Mouse (Mus musculus) midbrain, embryonic 11.5 days (tissue): Measurements from ENCODE around the gene Fxr2. TPM values are rescaled to one million over a fixed set of nuclear protein-coding genes. Genes with fewer than 3 reads are reported as not detected.
A peak's percentile ranks its signal among the peaks of the same experiment; 100 is the strongest.
"Not testable (repeated sequence)": the region's sequence is repeated elsewhere in the genome, so short reads cannot be mapped to it uniquely, and the experiment has no call there.

Experiments used
- ATAC-seq: fragments of 200-750 bp; cut with Nextera tagmentation; 2 replicates; pipeline ENCODE4 v1.8.0; 2017; ENCODE audit warnings: moderate TSS enrichment, moderate library complexity; ENCODE audit not compliant: low FRiP score
- DNase-seq: peaks from one replicate; pipeline ENCODE4 v3.0.0; 2015; ENCODE audit warnings: low spot score; ENCODE audit errors: missing footprints
- H3K27ac ChIP-seq: fragments of 300-500 bp; sonication (generic); 2 replicates; pipeline ENCODE4 v1.5.1; 2014; ENCODE audit warnings: low read depth, low read length
- H3K27me3 ChIP-seq: fragments of 300-500 bp; sonication (generic); 2 replicates; pipeline ENCODE4 v1.6.1; 2014; ENCODE audit warnings: mild to moderate bottlenecking, low read length, moderate library complexity, mixed read lengths; ENCODE audit not compliant: control insufficient read depth, insufficient read depth
- H3K36me3 ChIP-seq: fragments of 300-500 bp; sonication (generic); 2 replicates; pipeline ENCODE4 v1.6.1; 2014; ENCODE audit warnings: mild to moderate bottlenecking, low read length, moderate library complexity, mixed read lengths; ENCODE audit not compliant: control insufficient read depth, insufficient read depth
- H3K4me1 ChIP-seq: fragments of 300-500 bp; sonication (generic); 2 replicates; pipeline ENCODE4 v1.6.1; 2014; ENCODE audit warnings: low read length; ENCODE audit not compliant: control insufficient read depth, insufficient read depth
- H3K4me2 ChIP-seq: fragments of 300-500 bp; sonication (generic); 2 replicates; pipeline ENCODE4 v1.6.1; 2014; ENCODE audit warnings: mild to moderate bottlenecking, moderate library complexity
- H3K4me3 ChIP-seq: fragments of 300-500 bp; sonication (generic); 2 replicates; pipeline ENCODE4 v1.5.1; 2014; ENCODE audit warnings: low read depth, low read length
- H3K9ac ChIP-seq: fragments of 300-500 bp; sonication (generic); 2 replicates; pipeline ENCODE4 v1.6.1; 2014; ENCODE audit warnings: low read length
- H3K9me3 ChIP-seq: fragments of 300-500 bp; sonication (generic); 2 replicates; pipeline ENCODE4 v1.6.1; 2016; ENCODE audit warnings: low read length; ENCODE audit not compliant: control insufficient read depth
- WGBS: fragments of 180-500 bp; shearing (Covaris S2); extraction: QIAGEN DNeasy Blood & Tissue Kit; methylation state at CpG from one replicate; pipeline ENCODE4 v1.1.7; 2014; 5-methylcytosine and 5-hydroxymethylcytosine counted together
- polyA plus RNA-seq: library from polyadenylated mRNA; unstranded; fragments of >200 nt; fragmentation: Nextera tagmentation; extraction: Ambion mirVana; gene quantifications from 2 replicates; pipeline ENCODE4 v1.2.1, GENCODE M21; 2014

The Fxr2 gene
- polyA plus RNA-seq, 1 experiment from 2014 or later: 29.0 TPM

GRCm38 (mm10) chr11:69692196-69692811, 59.5 kb downstream of the Fxr2 start:
- ATAC-seq (no peak), DNase-seq (no peak)
- Histone ChIP-seq H3K27me3 (no peaks in the 10 kb centered on the region), H3K4me3 (no peak overlapping the region), H3K36me3 (no peaks in the 10 kb centered on the region), H3K4me1 (peaks cover 5% of the 10 kb centered on the region; the same call in 1 of the 2 replicates), H3K9ac (no peak overlapping the region), H3K9me3 (no peaks in the 10 kb centered on the region), H3K4me2 (no peak overlapping the region), H3K27ac (no peak overlapping the region)
- WGBS: 85% methylated on average over 9 of the region's 9 CpGs

GRCm38 (mm10) chr11:69692863-69693262, 60.1 kb downstream of the Fxr2 start:
- Histone ChIP-seq H3K4me1 (peaks cover 5% of the 10 kb centered on the region; the same call in 1 of the 2 replicates), H3K27ac (no peak overlapping the region), H3K27me3 (no peaks in the 10 kb centered on the region), H3K36me3 (no peaks in the 10 kb centered on the region), H3K4me2 (no peak overlapping the region), H3K4me3 (no peak overlapping the region), H3K9me3 (no peaks in the 10 kb centered on the region), H3K9ac (no peak overlapping the region)
- peak; percentile 21 for DNase-seq
- ATAC-seq: no peak
- 83% methylated on average over 6 of the region's 6 CpGs for WGBS

GRCm38 (mm10) chr11:69693421-69693965, 60.7 kb downstream of the Fxr2 start:
- Histone ChIP-seq H3K4me2 (no peak overlapping the region), H3K9ac (no peak overlapping the region), H3K27me3 (no peaks in the 10 kb centered on the region), H3K4me1 (peaks cover 5% of the 10 kb centered on the region; the same call in 1 of the 2 replicates), H3K4me3 (no peak overlapping the region), H3K9me3 (no peaks in the 10 kb centered on the region), H3K36me3 (no peaks in the 10 kb centered on the region), H3K27ac (no peak overlapping the region)
- 61% methylated on average over 11 of the region's 11 CpGs for WGBS
- DNase-seq (peak; percentile 35), ATAC-seq (no peak)

- WGBS: 38% methylated on average over 6 of the region's 6 CpGs
- no peak overlapping the region for H3K27ac ChIP-seq
- no peaks in the 10 kb centered on the region for H3K9me3 ChIP-seq
- ATAC-seq (no peak), DNase-seq (no peak)
- H3K36me3 ChIP-seq: no peaks in the 10 kb centered on the region
- H3K4me3 ChIP-seq: peak overlapping the region; percentile 32
- H3K4me2 ChIP-seq: peak overlapping the region; percentile 65
- no peaks in the 10 kb centered on the region for H3K27me3 ChIP-seq
- H3K4me1 ChIP-seq: peaks cover 5% of the 10 kb centered on the region; the same call in 1 of the 2 replicates
- peak overlapping the region; percentile 65 for H3K9ac ChIP-seq
Observed at GRCm38 (mm10) chr11:69695046-69695360, 62.2 kb downstream of the Fxr2 start.

- Histone ChIP-seq H3K27ac (no peak within 1 kb of the TSS), H3K4me3 (peak within 1 kb of the TSS; percentile 32), H3K36me3 (no peaks in the 10 kb centered on the region), H3K9me3 (no peaks in the 10 kb centered on the region), H3K27me3 (no peaks in the 10 kb centered on the region), H3K9ac (peak within 1 kb of the TSS; percentile 65), H3K4me1 (peaks cover 5% of the 10 kb centered on the region; the same call in 1 of the 2 replicates), H3K4me2 (peak within 1 kb of the TSS; percentile 65)
- ATAC-seq (peak; percentile 50; the same call in 1 of the 2 replicates), DNase-seq (peak; percentile 89)
- WGBS: 2% methylated on average over 38 of the region's 41 CpGs
Observed at GRCm38 (mm10) chr11:69695361-69696181, 62.8 kb downstream of the Fxr2 start, which contains the start of the genes Tnfsf12 and Tnfsfm13. Gene Tnfsf12, minus strand, starts transcription at chr11:69695849. Gene Tnfsfm13, minus strand, starts transcription at chr11:69696098.

- WGBS: 96% methylated on average over 3 of the region's 3 CpGs
Observed at GRCm38 (mm10) chr11:69697396-69697795, 64.6 kb downstream of the Fxr2 start.

GRCm38 (mm10) chr11:69698574-69698973, 65.8 kb downstream of the Fxr2 start:
- Histone ChIP-seq H3K36me3 (no peaks in the 10 kb centered on the region), H3K27ac (no peak overlapping the region), H3K4me1 (peaks cover 5% of the 10 kb centered on the region; the same call in 1 of the 2 replicates), H3K9me3 (no peaks in the 10 kb centered on the region), H3K27me3 (no peaks in the 10 kb centered on the region), H3K4me3 (no peak overlapping the region), H3K9ac (no peak overlapping the region), H3K4me2 (no peak overlapping the region)
- WGBS: 74% methylated on average over 5 of the region's 5 CpGs
- DNase-seq: peak; percentile 65
- ATAC-seq: no peak

More at GRCm38 (mm10) chr11:69697396-69697795, 64.6 kb downstream of the Fxr2 start:
- Histone ChIP-seq H3K9ac (no peak overlapping the region), H3K27me3 (no peaks in the 10 kb centered on the region), H3K4me2 (no peak overlapping the region), H3K9me3 (no peaks in the 10 kb centered on the region), H3K4me1 (peaks cover 5% of the 10 kb centered on the region; the same call in 1 of the 2 replicates), H3K27ac (no peak overlapping the region), H3K36me3 (no peaks in the 10 kb centered on the region), H3K4me3 (no peak overlapping the region)
- DNase-seq (peak; percentile 77), ATAC-seq (no peak)

- H3K9me3 ChIP-seq: no peaks in the 10 kb centered on the region
- no peaks in the 10 kb centered on the region for H3K36me3 ChIP-seq
- no peak for ATAC-seq
- DNase-seq: peak; percentile 14
- no peaks in the 10 kb centered on the region for H3K27me3 ChIP-seq
- no peak overlapping the region for H3K9ac ChIP-seq
- no peak overlapping the region for H3K27ac ChIP-seq
- peaks cover 5% of the 10 kb centered on the region; the same call in 1 of the 2 replicates for H3K4me1 ChIP-seq
- WGBS: 86% methylated on average over 1 of the region's 1 CpGs
- H3K4me3 ChIP-seq: no peak overlapping the region
- no peak overlapping the region for H3K4me2 ChIP-seq
Observed at GRCm38 (mm10) chr11:69699595-69699994, 66.8 kb downstream of the Fxr2 start.

GRCm38 (mm10) chr11:69702886-69703285, 70.1 kb downstream of the Fxr2 start:
- DNase-seq: peak; percentile 69
- H3K4me2 ChIP-seq, H3K4me3 ChIP-seq, H3K4me1 ChIP-seq, H3K9me3 ChIP-seq, H3K27me3 ChIP-seq, ATAC-seq, H3K36me3 ChIP-seq, H3K9ac ChIP-seq, H3K27ac ChIP-seq: not testable (repeated sequence)
- WGBS: 92% methylated on average over 10 of the region's 10 CpGs
